Mouse (Mus musculus): ENCODE measurements at regions not wholly inside any gene's neighbourhood (a gene's known extent, or its start where the extent isn't known, plus 50 kb on each side); places are given as distances from the start of the nearest gene placed in this dataset.
"Not testable (repeated sequence)": the region's sequence is repeated elsewhere in the genome, so short reads cannot be mapped to it uniquely, and the experiment has no call there.

DNA sequence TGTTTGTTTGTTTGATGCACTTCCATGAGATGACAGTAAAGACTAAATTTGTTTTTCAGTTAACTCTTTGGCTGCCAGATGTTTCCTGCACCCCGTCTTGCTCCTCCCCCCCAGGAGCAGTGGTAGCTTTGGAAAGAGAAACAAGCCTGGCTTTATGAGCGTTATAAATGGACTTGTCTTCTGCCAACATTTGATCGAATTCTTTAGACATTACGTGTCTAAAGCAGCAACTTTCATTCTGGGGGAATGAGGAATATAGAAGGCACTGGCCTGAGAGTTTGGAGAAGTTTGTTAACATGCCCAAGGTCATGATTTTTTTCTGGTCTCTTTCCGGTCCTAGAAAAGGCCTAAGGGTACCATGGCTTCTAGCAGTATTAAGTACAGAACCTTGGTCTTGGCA is 148.8 kb upstream of the Fbxl4 start:
- no peak overlapping the region for H3K9ac ChIP-seq (ENCODE audit: low read depth, low read length)
- H3K27ac ChIP-seq (ENCODE audit: low read depth, low read length) = no peak overlapping the region
- 57% methylated on average over 5 of the region's 5 CpGs for WGBS
- H3K4me3 ChIP-seq (ENCODE audit: low read length) = no peak overlapping the region
- H3K36me3 ChIP-seq (ENCODE audit: control insufficient read depth, insufficient read depth, low read length) = no peaks in the 10 kb centered on the region
- no peak for ATAC-seq (ENCODE audit: low FRiP score, low TSS enrichment)
- no peak overlapping the region for H3K4me2 ChIP-seq (replicated peaks; ENCODE audit: low read depth, low read length)
- no peaks in the 10 kb centered on the region for H3K4me1 ChIP-seq (ENCODE audit: control insufficient read depth, insufficient read depth, low read length)
- H3K27me3 ChIP-seq (ENCODE audit: control insufficient read depth, insufficient read depth, low read length) = no peaks in the 10 kb centered on the region
- no peaks in the 10 kb centered on the region for H3K9me3 ChIP-seq (ENCODE audit: control insufficient read depth, low read length)

GRCm38 (mm10) chr4:22237640-22238039 is 119.7 kb upstream of the Fbxl4 start:
- no peaks in the 10 kb centered on the region for H3K4me1 ChIP-seq (ENCODE audit: control insufficient read depth, insufficient read depth, low read length)
- H3K27ac ChIP-seq (ENCODE audit: low read depth, low read length) = no peak overlapping the region
- no peak overlapping the region for H3K4me2 ChIP-seq (replicated peaks; ENCODE audit: low read depth, low read length)
- H3K36me3 ChIP-seq (ENCODE audit: control insufficient read depth, insufficient read depth, low read length) = no peaks in the 10 kb centered on the region
- 87% methylated on average over 3 of the region's 3 CpGs for WGBS
- H3K4me3 ChIP-seq (ENCODE audit: low read length) = no peak overlapping the region
- no peak for ATAC-seq (ENCODE audit: low FRiP score, low TSS enrichment)
- H3K9me3 ChIP-seq (ENCODE audit: control insufficient read depth, low read length) = no peaks in the 10 kb centered on the region
- no peak overlapping the region for H3K9ac ChIP-seq (ENCODE audit: low read depth, low read length)
- no peaks in the 10 kb centered on the region for H3K27me3 ChIP-seq (ENCODE audit: control insufficient read depth, insufficient read depth, low read length)

DNA sequence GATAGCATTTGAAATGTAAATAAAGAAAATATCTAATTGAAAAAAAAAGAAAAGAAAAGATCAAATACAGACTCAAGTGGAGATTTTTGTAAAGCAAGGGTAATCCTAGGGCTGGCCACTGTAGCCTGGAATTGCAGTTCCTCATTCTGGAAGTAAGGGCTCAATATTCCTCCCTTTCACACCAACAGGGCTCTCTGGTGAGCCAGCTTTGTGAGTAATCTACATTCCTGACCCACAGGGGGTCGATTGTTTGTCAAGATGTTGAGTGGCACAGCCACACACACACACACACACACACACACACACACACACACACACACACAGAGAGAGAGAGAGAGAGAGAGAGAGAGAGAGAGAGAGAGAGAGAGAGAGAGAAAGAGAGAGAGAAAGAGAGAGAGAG is 107.1 kb upstream of the Fbxl4 start:
- H3K27ac ChIP-seq (ENCODE audit: low read depth, low read length); H3K9ac ChIP-seq (ENCODE audit: low read depth, low read length); H3K4me2 ChIP-seq (replicated peaks; ENCODE audit: low read depth, low read length); H3K4me1 ChIP-seq (ENCODE audit: control insufficient read depth, insufficient read depth, low read length); H3K36me3 ChIP-seq (ENCODE audit: control insufficient read depth, insufficient read depth, low read length); H3K27me3 ChIP-seq (ENCODE audit: control insufficient read depth, insufficient read depth, low read length); H3K9me3 ChIP-seq (ENCODE audit: control insufficient read depth, low read length); ATAC-seq (ENCODE audit: low FRiP score, low TSS enrichment); H3K4me3 ChIP-seq (ENCODE audit: low read length): not testable (repeated sequence)
- 14% methylated on average over 1 of the region's 1 CpGs for WGBS

- H3K4me1 ChIP-seq (ENCODE audit: control insufficient read depth, insufficient read depth, low read length) = peaks cover 2% of the 10 kb centered on the region; the same call in 1 of the 2 replicates
- no peak overlapping the region for H3K9ac ChIP-seq (ENCODE audit: low read depth, low read length)
- WGBS = 27% methylated on average over 6 of the region's 6 CpGs
- H3K27me3 ChIP-seq (ENCODE audit: control insufficient read depth, insufficient read depth, low read length) = no peaks in the 10 kb centered on the region
- H3K4me3 ChIP-seq (ENCODE audit: low read length) = no peak overlapping the region
- no peak overlapping the region for H3K4me2 ChIP-seq (replicated peaks; ENCODE audit: low read depth, low read length)
- no peaks in the 10 kb centered on the region for H3K9me3 ChIP-seq (ENCODE audit: control insufficient read depth, low read length)
- H3K27ac ChIP-seq (ENCODE audit: low read depth, low read length) = no peak overlapping the region
- peak; percentile 52; the same call in 1 of the 2 replicates for ATAC-seq (ENCODE audit: low FRiP score, low TSS enrichment)
- H3K36me3 ChIP-seq (ENCODE audit: control insufficient read depth, insufficient read depth, low read length) = no peaks in the 10 kb centered on the region
Observed at GRCm38 (mm10) chr4:22263903-22264302, 93.4 kb upstream of the Fbxl4 start.

DNA sequence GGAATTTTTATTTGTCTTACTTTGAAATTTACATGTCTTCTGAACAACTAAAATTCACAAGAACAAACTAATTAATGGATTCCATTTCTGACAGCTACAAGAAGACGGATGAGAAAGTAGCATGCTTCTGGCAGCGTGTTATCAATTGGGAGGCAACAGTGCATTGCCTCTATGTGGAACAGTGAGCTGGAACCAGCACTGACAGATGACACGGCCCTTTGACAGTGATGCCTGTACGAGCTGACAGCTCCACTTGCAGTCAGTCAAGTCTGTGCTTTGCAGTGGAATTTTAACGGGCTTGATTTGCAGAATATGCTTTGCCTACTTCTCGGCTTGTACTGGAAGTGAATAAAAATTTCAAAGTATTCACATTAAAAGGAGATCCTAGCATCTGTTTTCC is 88.3 kb upstream of the Fbxl4 start:
- H3K36me3 ChIP-seq (ENCODE audit: control insufficient read depth, insufficient read depth, low read length) = no peaks in the 10 kb centered on the region
- WGBS = 73% methylated on average over 6 of the region's 6 CpGs
- no peak overlapping the region for H3K9ac ChIP-seq (ENCODE audit: low read depth, low read length)
- H3K9me3 ChIP-seq (ENCODE audit: control insufficient read depth, low read length) = no peaks in the 10 kb centered on the region
- no peak for ATAC-seq (ENCODE audit: low FRiP score, low TSS enrichment)
- H3K27me3 ChIP-seq (ENCODE audit: control insufficient read depth, insufficient read depth, low read length) = no peaks in the 10 kb centered on the region
- H3K4me1 ChIP-seq (ENCODE audit: control insufficient read depth, insufficient read depth, low read length) = no peaks in the 10 kb centered on the region; the same call in 1 of the 2 replicates
- no peak overlapping the region for H3K27ac ChIP-seq (ENCODE audit: low read depth, low read length)
- no peak overlapping the region for H3K4me3 ChIP-seq (ENCODE audit: low read length)
- no peak overlapping the region for H3K4me2 ChIP-seq (replicated peaks; ENCODE audit: low read depth, low read length)

GRCm38 (mm10) chr4:22274178-22274577 is 83.2 kb upstream of the Fbxl4 start:
- no peak for ATAC-seq (ENCODE audit: low FRiP score, low TSS enrichment)
- H3K9ac ChIP-seq (ENCODE audit: low read depth, low read length) = no peak overlapping the region
- H3K4me2 ChIP-seq (replicated peaks; ENCODE audit: low read depth, low read length) = no peak overlapping the region
- 67% methylated on average over 4 of the region's 4 CpGs for WGBS
- H3K27me3 ChIP-seq (ENCODE audit: control insufficient read depth, insufficient read depth, low read length) = no peaks in the 10 kb centered on the region
- H3K4me3 ChIP-seq (ENCODE audit: low read length) = no peak overlapping the region
- no peak overlapping the region for H3K27ac ChIP-seq (ENCODE audit: low read depth, low read length)
- H3K4me1 ChIP-seq (ENCODE audit: control insufficient read depth, insufficient read depth, low read length) = no peaks in the 10 kb centered on the region
- H3K36me3 ChIP-seq (ENCODE audit: control insufficient read depth, insufficient read depth, low read length) = no peaks in the 10 kb centered on the region
- no peaks in the 10 kb centered on the region for H3K9me3 ChIP-seq (ENCODE audit: control insufficient read depth, low read length)

DNA sequence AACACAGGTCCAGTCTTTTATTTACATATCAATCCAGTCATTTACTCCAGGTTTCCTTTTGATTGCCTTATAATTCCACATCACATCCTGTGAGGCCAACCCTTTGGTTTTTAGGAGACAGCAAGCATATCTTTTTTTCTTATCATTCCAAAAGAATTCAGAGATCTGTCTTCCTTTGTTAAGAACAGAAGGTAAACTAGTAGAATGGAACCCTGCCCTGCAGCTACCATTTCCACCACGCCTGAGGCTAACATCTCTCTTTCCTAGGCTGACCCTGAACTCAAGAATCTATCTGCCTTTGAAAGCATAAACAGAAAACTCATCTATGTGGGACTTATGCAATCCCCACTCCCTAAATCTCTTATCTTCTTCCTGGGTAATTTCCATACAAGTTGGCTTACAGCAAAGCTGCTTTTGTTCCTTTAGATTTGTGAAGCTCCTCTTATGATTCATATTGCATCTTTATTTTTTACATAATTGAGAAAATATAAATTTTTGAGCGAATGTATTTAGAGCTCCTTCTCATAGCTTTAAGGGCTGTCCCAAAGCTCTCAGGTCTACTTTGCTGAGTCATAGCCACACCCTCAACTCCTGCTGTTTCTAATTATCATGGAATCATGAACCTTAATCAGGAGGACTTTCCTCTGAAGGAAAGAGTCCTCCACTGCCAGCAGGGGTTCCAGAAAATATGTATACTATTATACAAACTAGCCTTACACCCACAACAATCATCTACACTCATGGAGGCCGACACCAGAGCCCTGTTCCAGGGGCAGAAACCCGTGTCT is 74.6 kb upstream of the Fbxl4 start:
- Histone ChIP-seq H3K27ac (ENCODE audit: low read depth, low read length) (no peak overlapping the region), H3K36me3 (ENCODE audit: control insufficient read depth, insufficient read depth, low read length) (no peaks in the 10 kb centered on the region), H3K4me1 (ENCODE audit: control insufficient read depth, insufficient read depth, low read length) (no peaks in the 10 kb centered on the region), H3K9ac (ENCODE audit: low read depth, low read length) (no peak overlapping the region), H3K4me2 (replicated peaks; ENCODE audit: low read depth, low read length) (no peak overlapping the region), H3K9me3 (ENCODE audit: control insufficient read depth, low read length) (no peaks in the 10 kb centered on the region; the same call in 1 of the 2 replicates), H3K27me3 (ENCODE audit: control insufficient read depth, insufficient read depth, low read length) (no peaks in the 10 kb centered on the region), H3K4me3 (ENCODE audit: low read length) (no peak overlapping the region)
- WGBS = 74% methylated on average over 4 of the region's 4 CpGs
- no peak for ATAC-seq (ENCODE audit: low FRiP score, low TSS enrichment)

GRCm38 (mm10) chr4:22292169-22292568 is 65.2 kb upstream of the Fbxl4 start:
- H3K9me3 ChIP-seq (ENCODE audit: control insufficient read depth, low read length) = no peaks in the 10 kb centered on the region
- no peaks in the 10 kb centered on the region for H3K36me3 ChIP-seq (ENCODE audit: control insufficient read depth, insufficient read depth, low read length)
- H3K27ac ChIP-seq (ENCODE audit: low read depth, low read length) = no peak overlapping the region
- no peaks in the 10 kb centered on the region for H3K27me3 ChIP-seq (ENCODE audit: control insufficient read depth, insufficient read depth, low read length)
- 82% methylated on average over 3 of the region's 3 CpGs for WGBS
- H3K4me3 ChIP-seq (ENCODE audit: low read length) = no peak overlapping the region
- no peaks in the 10 kb centered on the region for H3K4me1 ChIP-seq (ENCODE audit: control insufficient read depth, insufficient read depth, low read length)
- H3K4me2 ChIP-seq (replicated peaks; ENCODE audit: low read depth, low read length) = no peak overlapping the region
- no peak for ATAC-seq (ENCODE audit: low FRiP score, low TSS enrichment)
- no peak overlapping the region for H3K9ac ChIP-seq (ENCODE audit: low read depth, low read length)

- no peaks in the 10 kb centered on the region for H3K27me3 ChIP-seq (ENCODE audit: control insufficient read depth, insufficient read depth, low read length)
- H3K9ac ChIP-seq (ENCODE audit: low read depth, low read length) = no peak overlapping the region
- H3K4me3 ChIP-seq (ENCODE audit: low read length) = no peak overlapping the region
- WGBS = 88% methylated on average over 7 of the region's 7 CpGs
- H3K36me3 ChIP-seq (ENCODE audit: control insufficient read depth, insufficient read depth, low read length) = no peaks in the 10 kb centered on the region
- peaks cover 3% of the 10 kb centered on the region; the same call in 1 of the 2 replicates for H3K9me3 ChIP-seq (ENCODE audit: control insufficient read depth, low read length)
- no peak overlapping the region for H3K27ac ChIP-seq (ENCODE audit: low read depth, low read length)
- H3K4me2 ChIP-seq (replicated peaks; ENCODE audit: low read depth, low read length) = no peak overlapping the region
- no peaks in the 10 kb centered on the region for H3K4me1 ChIP-seq (ENCODE audit: control insufficient read depth, insufficient read depth, low read length)
- ATAC-seq (ENCODE audit: low FRiP score, low TSS enrichment) = no peak
Observed at GRCm38 (mm10) chr4:22300206-22300605, 57.1 kb upstream of the Fbxl4 start.
